Mouse (Mus musculus) midbrain, embryonic 15.5 days (tissue): ENCODE data around the gene Igsf9b. TPM values are rescaled to one million over a fixed set of nuclear protein-coding genes. Genes with fewer than 3 reads are reported as not detected.
A peak's percentile ranks its signal among the peaks of the same experiment; 100 is the strongest.

Experiments used
- ATAC-seq: fragments of 200-750 bp; cut with Nextera tagmentation; replicated peaks from 2 replicates; pipeline ENCODE4 v1.8.0; 2017; ENCODE audit warnings: moderate TSS enrichment
- H3K27ac ChIP-seq: fragments of 300-500 bp; sonication (generic); 2 replicates; pipeline ENCODE4 v1.5.1; 2015; ENCODE audit warnings: mild to moderate bottlenecking, inconsistent platforms
- H3K27me3 ChIP-seq: fragments of 300-500 bp; sonication (generic); replicated peaks from 2 replicates; pipeline ENCODE4 v1.6.1; 2015; ENCODE audit warnings: inconsistent platforms
- H3K36me3 ChIP-seq: fragments of 300-500 bp; sonication (generic); replicated peaks from 2 replicates; pipeline ENCODE4 v1.6.1; 2015; ENCODE audit warnings: inconsistent platforms
- H3K4me1 ChIP-seq: fragments of 300-500 bp; sonication (generic); 2 replicates; pipeline ENCODE4 v1.6.1; 2015; ENCODE audit warnings: inconsistent platforms
- H3K4me2 ChIP-seq: fragments of 300-500 bp; sonication (generic); 2 replicates; pipeline ENCODE4 v1.6.1; 2015; ENCODE audit warnings: inconsistent platforms, mild to moderate bottlenecking, moderate library complexity
- H3K4me3 ChIP-seq: fragments of 300-500 bp; sonication (generic); 2 replicates; pipeline ENCODE4 v1.5.1; 2015; ENCODE audit warnings: mild to moderate bottlenecking, inconsistent platforms
- H3K9ac ChIP-seq: fragments of 300-500 bp; sonication (generic); 2 replicates; pipeline ENCODE4 v1.6.1; 2015; ENCODE audit warnings: mild to moderate bottlenecking, inconsistent platforms
- H3K9me3 ChIP-seq: fragments of 300-500 bp; sonication (generic); 2 replicates; pipeline ENCODE4 v1.6.1; 2016; ENCODE audit warnings: inconsistent platforms
- WGBS: fragments of 180-500 bp; shearing (Covaris S2); methylation state at CpG from one replicate; pipeline ENCODE4 v1.1.7; 2015; ENCODE audit warnings: mixed read lengths; 5-methylcytosine and 5-hydroxymethylcytosine counted together
- polyA plus RNA-seq: library from polyadenylated mRNA; unstranded; fragments of >200 nt; fragmentation: Nextera tagmentation; extraction: Ambion mirVana; gene quantifications from 2 replicates; pipeline ENCODE4 v1.2.1, GENCODE M21; 2015

Gene Igsf9b
- 22.7 and 23.1 TPM in 2 replicates for polyA plus RNA-seq

- Histone ChIP-seq H3K4me2 (peak within 1 kb of the TSS; percentile 95), H3K36me3 (no peaks in the 10 kb centered on the region), H3K9ac (peak within 1 kb of the TSS; percentile 76), H3K4me3 (peak within 1 kb of the TSS; percentile 93), H3K9me3 (no peaks in the 10 kb centered on the region), H3K27ac (peak within 1 kb of the TSS; percentile 89), H3K4me1 (peaks cover 45% of the 10 kb centered on the region), H3K27me3 (0 out of 2 replicates have a peak, but pooled peaks cover 12% of the 10 kb centered on the region)
- WGBS, result under 1% methylated on average over 40 of the region's 40 CpGs
- ATAC-seq, result peak; percentile 99
Observed at GRCm38 (mm10) chr9:27298411-27299285, at the start of gene Igsf9b. Igsf9b (plus strand) TSS chr9:27299204.

GRCm38 (mm10) chr9:27252034-27252714 is 46.8 kb upstream of the Igsf9b start:
- no peak overlapping the region for H3K27ac ChIP-seq
- no peaks in the 10 kb centered on the region for H3K36me3 ChIP-seq
- no peak for ATAC-seq
- 0 out of 2 replicates have a peak, but pooled peaks cover 3% of the 10 kb centered on the region for H3K4me1 ChIP-seq
- no peaks in the 10 kb centered on the region for H3K9me3 ChIP-seq
- H3K4me2 ChIP-seq, result no peak overlapping the region
- WGBS, result 44% methylated on average over 7 of the region's 7 CpGs
- H3K4me3 ChIP-seq, result no peak overlapping the region
- H3K9ac ChIP-seq, result no peak overlapping the region
- H3K27me3 ChIP-seq, result no peaks in the 10 kb centered on the region

GRCm38 (mm10) chr9:27256454-27256853 is 42.5 kb upstream of the Igsf9b start:
- Histone ChIP-seq H3K9me3 (no peaks in the 10 kb centered on the region), H3K27ac (no peak overlapping the region), H3K9ac (no peak overlapping the region), H3K4me2 (no peak overlapping the region), H3K27me3 (no peaks in the 10 kb centered on the region), H3K4me1 (0 out of 2 replicates have a peak, but pooled peaks cover 3% of the 10 kb centered on the region), H3K36me3 (no peaks in the 10 kb centered on the region), H3K4me3 (no peak overlapping the region)
- 64% methylated on average over 6 of the region's 6 CpGs for WGBS
- no peak for ATAC-seq

DNA sequence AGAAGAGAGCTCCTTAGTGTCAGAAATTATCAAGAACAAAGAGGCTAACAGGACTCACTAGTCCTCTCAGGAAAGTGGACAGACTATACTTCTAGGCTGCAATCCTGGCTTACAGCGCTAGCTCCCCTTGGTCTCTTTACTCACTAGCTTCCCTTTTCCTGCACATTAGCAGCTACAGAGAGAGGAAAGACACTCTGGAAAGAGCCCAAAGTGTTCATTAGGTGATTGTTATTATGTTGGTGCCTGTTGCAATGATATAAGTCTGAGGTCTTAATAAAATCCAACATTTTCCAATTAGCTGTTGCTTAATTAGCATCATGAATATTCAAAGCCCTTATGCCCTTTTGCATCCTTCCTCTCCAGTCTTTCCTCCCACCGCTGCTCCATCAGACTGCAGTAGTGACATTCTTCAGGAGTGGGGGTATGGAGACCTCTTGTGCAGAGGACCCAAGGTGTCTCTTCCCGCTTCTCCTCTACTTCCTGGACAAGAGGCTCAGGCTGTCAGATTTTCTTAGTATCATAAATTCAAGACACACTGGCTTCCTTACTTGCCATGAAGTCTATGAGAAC is 38.5 kb upstream of the Igsf9b start:
- H3K4me2 ChIP-seq, result no peak overlapping the region
- H3K36me3 ChIP-seq, result no peaks in the 10 kb centered on the region
- H3K9me3 ChIP-seq, result no peaks in the 10 kb centered on the region
- no peaks in the 10 kb centered on the region for H3K27me3 ChIP-seq
- no peak overlapping the region for H3K27ac ChIP-seq
- H3K9ac ChIP-seq, result no peak overlapping the region
- no peak for ATAC-seq
- 80% methylated on average over 3 of the region's 3 CpGs for WGBS
- H3K4me1 ChIP-seq, result no peaks in the 10 kb centered on the region
- no peak overlapping the region for H3K4me3 ChIP-seq

DNA sequence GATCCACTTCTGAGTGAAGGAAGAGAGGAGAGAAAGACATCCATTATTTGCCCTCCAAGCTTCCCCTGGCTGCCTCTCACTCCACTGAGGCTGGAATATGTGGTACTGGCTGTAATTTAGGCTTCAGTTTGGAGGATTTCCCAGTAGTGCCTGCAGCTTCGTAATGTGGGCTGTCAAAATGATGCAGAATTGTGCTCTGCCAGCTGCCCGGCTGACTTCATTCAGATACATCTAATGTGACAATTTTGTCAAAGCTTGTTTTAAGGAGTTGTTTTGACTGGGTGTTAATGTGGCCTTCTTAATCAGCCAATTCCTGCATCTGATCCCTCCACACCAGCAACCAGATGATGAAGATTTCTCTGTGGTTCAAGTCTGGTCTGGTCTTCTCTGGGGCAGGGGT is 37.1 kb upstream of the Igsf9b start:
- Histone ChIP-seq H3K4me1 (no peaks in the 10 kb centered on the region), H3K9ac (no peak overlapping the region), H3K27me3 (no peaks in the 10 kb centered on the region), H3K36me3 (no peaks in the 10 kb centered on the region), H3K9me3 (no peaks in the 10 kb centered on the region), H3K27ac (no peak overlapping the region), H3K4me3 (no peak overlapping the region), H3K4me2 (no peak overlapping the region)
- 74% methylated on average over 2 of the region's 2 CpGs for WGBS
- no peak for ATAC-seq

DNA sequence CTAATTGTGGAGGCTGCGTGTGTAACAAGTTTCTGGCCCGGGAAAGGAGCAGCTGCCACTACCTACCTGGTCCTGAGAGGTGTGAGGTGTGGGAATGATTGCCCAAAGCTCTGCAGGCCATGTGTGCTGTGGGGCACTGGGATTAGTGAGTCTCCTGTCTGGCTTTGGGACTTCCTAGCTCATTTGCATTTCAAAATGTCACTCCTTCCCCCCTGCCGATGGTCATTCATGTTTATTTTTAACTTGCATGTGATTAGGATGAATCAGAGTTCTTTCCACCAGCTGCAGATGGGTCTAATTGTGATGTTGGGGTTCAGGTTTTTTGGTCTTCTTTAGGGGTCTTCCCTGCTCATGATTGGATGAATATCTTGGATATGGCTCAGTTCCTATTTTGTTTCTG is 34.0 kb upstream of the Igsf9b start:
- H3K36me3 ChIP-seq, result no peaks in the 10 kb centered on the region
- no peak overlapping the region for H3K4me3 ChIP-seq
- no peak overlapping the region for H3K27ac ChIP-seq
- no peak overlapping the region for H3K4me2 ChIP-seq
- WGBS, result 46% methylated on average over 3 of the region's 3 CpGs
- no peaks in the 10 kb centered on the region for H3K4me1 ChIP-seq
- ATAC-seq, result no peak
- H3K9me3 ChIP-seq, result no peaks in the 10 kb centered on the region
- no peak overlapping the region for H3K9ac ChIP-seq
- H3K27me3 ChIP-seq, result no peaks in the 10 kb centered on the region

DNA sequence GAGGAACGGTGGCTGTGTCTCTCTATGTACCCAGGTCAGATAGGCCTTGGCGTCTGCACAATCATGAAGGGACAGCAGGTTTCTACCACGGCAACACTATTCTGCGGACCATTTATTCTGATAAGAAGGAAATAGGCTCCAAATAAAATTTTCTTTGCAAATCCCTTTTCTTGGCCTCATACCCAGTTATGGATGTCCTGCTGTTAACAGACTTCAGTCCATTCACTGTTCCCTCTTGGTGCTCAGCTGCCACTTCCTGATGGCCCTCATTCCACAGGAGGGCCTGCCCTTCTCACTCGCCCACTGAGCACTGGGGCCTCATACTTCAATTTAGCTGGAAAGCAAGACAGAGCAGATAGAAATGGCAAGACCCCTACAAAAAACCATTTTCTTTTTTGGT is 31.1 kb upstream of the Igsf9b start:
- no peak overlapping the region for H3K9ac ChIP-seq
- ATAC-seq, result no peak
- no peak overlapping the region for H3K4me2 ChIP-seq
- no peaks in the 10 kb centered on the region for H3K27me3 ChIP-seq
- H3K36me3 ChIP-seq, result no peaks in the 10 kb centered on the region
- H3K4me3 ChIP-seq, result no peak overlapping the region
- H3K27ac ChIP-seq, result no peak overlapping the region
- 85% methylated on average over 5 of the region's 5 CpGs for WGBS
- no peaks in the 10 kb centered on the region for H3K4me1 ChIP-seq
- no peaks in the 10 kb centered on the region for H3K9me3 ChIP-seq

- no peaks in the 10 kb centered on the region for H3K4me1 ChIP-seq
- WGBS, result 95% methylated on average over 4 of the region's 4 CpGs
- no peak overlapping the region for H3K9ac ChIP-seq
- ATAC-seq, result no peak
- no peaks in the 10 kb centered on the region for H3K27me3 ChIP-seq
- no peak overlapping the region for H3K4me2 ChIP-seq
- no peak overlapping the region for H3K27ac ChIP-seq
- H3K9me3 ChIP-seq, result no peaks in the 10 kb centered on the region
- H3K36me3 ChIP-seq, result no peaks in the 10 kb centered on the region
- H3K4me3 ChIP-seq, result no peak overlapping the region
Observed at GRCm38 (mm10) chr9:27268493-27268892, 30.5 kb upstream of the Igsf9b start.

DNA sequence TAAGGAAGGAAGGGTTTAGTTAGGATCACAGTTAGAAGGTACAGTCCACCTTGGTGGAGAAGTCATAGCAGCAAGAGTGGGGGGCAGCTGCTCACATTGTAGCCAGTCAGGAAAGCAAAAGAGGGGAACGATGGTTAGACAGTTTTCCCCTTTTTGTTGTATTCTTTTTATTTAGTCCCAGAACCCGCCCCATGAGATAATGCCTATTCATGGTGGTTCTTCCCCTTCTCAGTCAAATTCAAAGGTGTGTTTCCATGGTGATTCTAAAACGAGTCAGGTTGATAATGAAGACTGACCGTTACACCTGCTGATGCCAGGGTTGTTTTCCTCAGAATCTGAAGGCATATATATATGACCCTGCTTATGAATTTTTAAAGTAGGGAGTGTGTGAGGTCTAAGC is 29.7 kb upstream of the Igsf9b start:
- no peaks in the 10 kb centered on the region for H3K27me3 ChIP-seq
- no peaks in the 10 kb centered on the region for H3K4me1 ChIP-seq
- no peaks in the 10 kb centered on the region for H3K36me3 ChIP-seq
- 53% methylated on average over 4 of the region's 4 CpGs for WGBS
- no peak overlapping the region for H3K27ac ChIP-seq
- no peak for ATAC-seq
- H3K4me2 ChIP-seq, result no peak overlapping the region
- no peak overlapping the region for H3K9ac ChIP-seq
- H3K4me3 ChIP-seq, result no peak overlapping the region
- H3K9me3 ChIP-seq, result no peaks in the 10 kb centered on the region

- WGBS, result 83% methylated on average over 2 of the region's 2 CpGs
- no peak overlapping the region for H3K4me2 ChIP-seq
- H3K36me3 ChIP-seq, result no peaks in the 10 kb centered on the region
Observed at GRCm38 (mm10) chr9:27269904-27270303, 29.1 kb upstream of the Igsf9b start.

GRCm38 (mm10) chr9:27271899-27272298 is 27.1 kb upstream of the Igsf9b start:
- WGBS, result 77% methylated on average over 2 of the region's 2 CpGs

More at GRCm38 (mm10) chr9:27269904-27270303, 29.1 kb upstream of the Igsf9b start:
- Histone ChIP-seq H3K27me3 (no peaks in the 10 kb centered on the region), H3K9me3 (no peaks in the 10 kb centered on the region), H3K4me3 (no peak overlapping the region), H3K27ac (no peak overlapping the region), H3K4me1 (no peaks in the 10 kb centered on the region), H3K9ac (no peak overlapping the region)
- ATAC-seq, result no peak

DNA sequence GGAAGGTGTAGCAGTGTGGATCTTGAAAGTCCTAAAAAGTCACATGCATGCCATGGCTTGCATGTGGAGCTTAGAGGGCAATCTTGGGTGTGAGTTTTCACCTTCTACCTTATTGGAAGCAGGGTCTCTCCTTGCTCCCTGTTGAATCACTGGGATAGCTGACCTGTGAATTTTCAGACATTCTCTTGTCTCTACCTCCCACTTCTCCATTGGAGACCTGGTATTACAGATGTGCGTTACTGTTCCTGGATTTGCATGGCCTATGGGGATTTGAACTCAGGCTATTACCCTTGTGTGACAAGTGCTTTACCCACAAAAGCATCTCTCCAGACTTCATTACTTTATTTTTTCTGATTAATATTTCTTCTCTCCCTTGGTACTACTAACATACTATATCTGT is 26.1 kb upstream of the Igsf9b start:
- 84% methylated on average over 1 of the region's 1 CpGs for WGBS
- Histone ChIP-seq H3K4me3 (no peak overlapping the region), H3K9ac (no peak overlapping the region), H3K9me3 (no peaks in the 10 kb centered on the region), H3K4me2 (no peak overlapping the region), H3K36me3 (no peaks in the 10 kb centered on the region), H3K27ac (no peak overlapping the region), H3K4me1 (no peaks in the 10 kb centered on the region), H3K27me3 (no peaks in the 10 kb centered on the region)
- ATAC-seq, result no peak

More at GRCm38 (mm10) chr9:27271899-27272298, 27.1 kb upstream of the Igsf9b start:
- Histone ChIP-seq H3K27me3 (no peaks in the 10 kb centered on the region), H3K9ac (no peak overlapping the region), H3K9me3 (no peaks in the 10 kb centered on the region), H3K4me3 (no peak overlapping the region), H3K4me1 (no peaks in the 10 kb centered on the region), H3K4me2 (no peak overlapping the region), H3K27ac (no peak overlapping the region), H3K36me3 (no peaks in the 10 kb centered on the region)
- ATAC-seq, result no peak
